Mouse (Mus musculus) liver, adult 2 months (tissue): ENCODE measurements around the gene Mb21d2. TPM values are rescaled to one million over a fixed set of nuclear protein-coding genes. Genes with fewer than 3 reads are reported as not detected.
A peak's percentile ranks its signal among the peaks of the same experiment; 100 is the strongest.

Experiments
- DNase-seq: peaks from one replicate; pipeline ENCODE4 v3.0.0-alpha.2; 2011; ENCODE audit warnings: low read depth, low spot score; ENCODE audit errors: extremely low read depth
- H3K27ac ChIP-seq: fragments of 200-500 bp; replicated peaks from 2 replicates; pipeline ENCODE4 v1.5.1; 2012; ENCODE audit warnings: low read depth, mild to moderate bottlenecking, control low read depth, inconsistent platforms, low read length; ENCODE audit not compliant: insufficient read depth
- H3K27me3 ChIP-seq: fragments of 200-500 bp; 2 replicates; pipeline ENCODE4 v1.6.1; 2012; ENCODE audit warnings: mild to moderate bottlenecking, moderate library complexity, low read length, inconsistent platforms; ENCODE audit not compliant: control insufficient read depth, insufficient read depth
- H3K36me3 ChIP-seq: fragments of 200-500 bp; 2 replicates; pipeline ENCODE4 v1.6.1; 2012; ENCODE audit warnings: low read length, inconsistent platforms; ENCODE audit not compliant: control insufficient read depth, insufficient read depth
- H3K4me1 ChIP-seq: fragments of 200-500 bp; 2 replicates; pipeline ENCODE4 v1.6.1; 2011; ENCODE audit warnings: low read length; ENCODE audit not compliant: control insufficient read depth, insufficient read depth
- H3K4me3 ChIP-seq: fragments of 200-500 bp; 2 replicates; pipeline ENCODE4 v1.5.1; 2011; ENCODE audit warnings: low read depth, mild to moderate bottlenecking, control low read depth, low read length, moderate library complexity; ENCODE audit not compliant: insufficient read depth
- H3K79me2 ChIP-seq: fragments of 200-500 bp; 2 replicates; pipeline ENCODE4 v1.6.1; 2012; ENCODE audit warnings: inconsistent platforms, mild to moderate bottlenecking, low read length, moderate library complexity; ENCODE audit not compliant: control insufficient read depth, insufficient read depth
- H3K9ac ChIP-seq: fragments of 200-500 bp; 2 replicates; pipeline ENCODE4 v1.6.1; 2012; ENCODE audit warnings: low read depth, mild to moderate bottlenecking, control low read depth, inconsistent platforms, low read length
- CTCF ChIP-seq: fragments of 200-500 bp; IDR thresholded peaks from 2 replicates; pipeline ENCODE4 v1.5.1; 2011; ENCODE audit warnings: low read depth, low read length, control low read depth
- POLR2A ChIP-seq: fragments of 200-500 bp; IDR thresholded peaks from 2 replicates; pipeline ENCODE4 v1.6.1; 2011; ENCODE audit warnings: low read length, control low read depth; ENCODE audit not compliant: insufficient read depth; ENCODE audit errors: extremely low read depth
- WGBS: fragments of 180-500 bp; shearing (Covaris S2); methylation state at CpG from one replicate; pipeline ENCODE4 v1.1.7; 2018; 5-methylcytosine and 5-hydroxymethylcytosine counted together
- polyA plus RNA-seq: library from polyadenylated mRNA; depleted of rRNA; stranded (reverse); fragments of >200 nt; gene quantifications from 2 replicates; pipeline ENCODE4 v1.2.3, GENCODE M21; 2012
- total RNA-seq: library from RNA; depleted of rRNA; stranded (reverse); fragments of >200 nt; gene quantifications from 2 replicates; pipeline ENCODE4 v1.2.3, GENCODE M21; 2014

Gene Mb21d2
- total and polyA plus RNA-seq, 2 experiments = 8.6 to 14.1 TPM

DNA sequence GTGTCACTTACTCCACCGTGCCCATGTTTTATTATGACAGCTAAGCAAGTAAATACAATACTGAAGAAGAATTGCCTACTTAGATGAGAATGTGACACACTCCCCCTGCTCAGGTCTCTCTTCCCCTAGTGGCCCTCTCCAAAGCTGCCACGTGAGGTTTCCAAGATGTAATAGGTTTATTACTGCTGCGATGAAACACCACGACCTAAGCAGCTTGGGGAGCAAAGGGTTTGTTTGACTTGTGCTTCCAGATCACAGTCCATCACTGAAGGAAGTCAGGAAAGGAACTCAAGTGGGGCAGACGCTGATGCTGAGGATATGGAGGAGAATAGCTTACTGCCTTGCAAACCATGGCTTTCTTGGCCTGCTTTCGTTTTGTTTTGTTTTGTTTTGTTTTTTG is 65.9 kb downstream of the Mb21d2 start:
- TF ChIP-seq POLR2A (no peak), CTCF (no peak)
- DNase-seq = no peak
- Histone ChIP-seq H3K79me2 (peaks cover 26% of the 10 kb centered on the region), H3K27me3 (no peaks in the 10 kb centered on the region), H3K4me3 (no peak overlapping the region), H3K36me3 (no peaks in the 10 kb centered on the region), H3K27ac (no peak overlapping the region), H3K9ac (no peak overlapping the region), H3K4me1 (peaks cover 2% of the 10 kb centered on the region; the same call in 1 of the 2 replicates)
- 79% methylated on average over 6 of the region's 6 CpGs for WGBS

DNA sequence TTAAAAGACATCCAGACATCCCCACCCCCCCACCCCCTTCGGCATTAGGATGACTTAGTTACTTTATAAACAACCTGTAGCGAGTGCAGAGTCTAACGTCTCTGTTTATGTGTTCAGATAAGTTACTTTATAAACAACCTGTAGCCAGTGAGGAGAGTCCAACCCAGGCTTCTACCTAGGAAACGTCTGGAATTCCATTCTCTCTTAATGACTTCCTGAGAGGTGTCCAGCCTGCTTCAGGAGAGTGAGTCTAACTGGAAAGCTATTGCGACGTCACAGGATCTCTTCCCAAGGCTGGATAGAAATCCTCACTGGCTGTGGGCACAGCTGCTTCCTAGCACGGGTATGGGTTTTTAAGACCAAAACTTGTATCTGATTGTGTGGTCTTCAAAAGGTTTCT is 67.4 kb downstream of the Mb21d2 start:
- Histone ChIP-seq H3K27me3 (no peaks in the 10 kb centered on the region), H3K4me3 (no peak overlapping the region), H3K79me2 (peaks cover 24% of the 10 kb centered on the region), H3K36me3 (no peaks in the 10 kb centered on the region), H3K4me1 (peaks cover 2% of the 10 kb centered on the region; the same call in 1 of the 2 replicates), H3K9ac (no peak overlapping the region), H3K27ac (no peak overlapping the region)
- no peak for DNase-seq
- 34% methylated on average over 7 of the region's 7 CpGs for WGBS
- TF ChIP-seq CTCF = no peak
- TF ChIP-seq POLR2A = no peak

DNA sequence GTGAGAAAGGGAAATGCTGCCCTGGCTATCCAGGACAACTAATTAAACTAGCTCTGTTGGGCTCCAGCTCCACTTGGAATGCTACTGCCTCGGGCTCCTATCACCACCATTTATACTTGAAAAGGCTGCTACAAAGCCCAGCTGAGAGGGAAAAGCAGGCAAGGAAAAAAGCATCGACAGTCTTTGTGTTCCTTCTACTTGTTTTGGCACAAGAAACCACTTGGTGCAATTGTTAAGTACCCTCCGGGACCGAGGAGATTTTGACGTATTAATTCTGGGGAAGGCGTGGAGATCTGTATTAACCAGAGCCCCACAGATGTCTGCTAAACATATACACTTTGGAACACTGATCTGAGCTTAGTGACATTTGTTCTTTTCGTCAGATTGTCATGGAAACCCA is 69.8 kb downstream of the Mb21d2 start:
- H3K4me1 ChIP-seq = peaks cover 2% of the 10 kb centered on the region; the same call in 1 of the 2 replicates
- H3K27me3 ChIP-seq = no peaks in the 10 kb centered on the region
- no peaks in the 10 kb centered on the region for H3K36me3 ChIP-seq
- DNase-seq = no peak
- WGBS = 85% methylated on average over 7 of the region's 7 CpGs
- TF ChIP-seq CTCF (no peak), POLR2A (no peak)
- H3K9ac ChIP-seq = no peak overlapping the region
- no peak overlapping the region for H3K4me3 ChIP-seq
- no peak overlapping the region for H3K27ac ChIP-seq
- H3K79me2 ChIP-seq = peaks cover 9% of the 10 kb centered on the region; the same call in 1 of the 2 replicates

DNA sequence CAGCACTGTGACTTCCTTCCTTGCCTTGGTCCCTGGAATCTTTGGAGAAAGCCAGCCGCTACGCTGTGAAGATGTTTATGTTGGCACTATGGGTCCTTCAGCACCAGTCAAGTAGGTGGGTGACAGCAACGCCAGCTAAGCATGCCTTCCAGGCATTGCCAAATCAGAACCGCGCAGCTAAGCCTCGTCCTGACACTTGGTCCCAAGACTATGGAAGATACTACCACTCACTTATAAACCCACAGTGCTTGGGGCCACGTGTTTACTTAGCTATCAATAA is 70.5 kb downstream of the Mb21d2 start:
- no peak overlapping the region for H3K9ac ChIP-seq
- peaks cover 9% of the 10 kb centered on the region; the same call in 1 of the 2 replicates for H3K79me2 ChIP-seq
- H3K36me3 ChIP-seq = peaks cover under 1% of the 10 kb centered on the region; the same call in 1 of the 2 replicates
- TF ChIP-seq POLR2A = no peak
- TF ChIP-seq CTCF = no peak
- H3K27ac ChIP-seq = no peak overlapping the region
- peaks cover 2% of the 10 kb centered on the region; the same call in 1 of the 2 replicates for H3K4me1 ChIP-seq
- no peak overlapping the region for H3K4me3 ChIP-seq
- WGBS = 71% methylated on average over 7 of the region's 7 CpGs
- DNase-seq = no peak
- no peaks in the 10 kb centered on the region for H3K27me3 ChIP-seq

DNA sequence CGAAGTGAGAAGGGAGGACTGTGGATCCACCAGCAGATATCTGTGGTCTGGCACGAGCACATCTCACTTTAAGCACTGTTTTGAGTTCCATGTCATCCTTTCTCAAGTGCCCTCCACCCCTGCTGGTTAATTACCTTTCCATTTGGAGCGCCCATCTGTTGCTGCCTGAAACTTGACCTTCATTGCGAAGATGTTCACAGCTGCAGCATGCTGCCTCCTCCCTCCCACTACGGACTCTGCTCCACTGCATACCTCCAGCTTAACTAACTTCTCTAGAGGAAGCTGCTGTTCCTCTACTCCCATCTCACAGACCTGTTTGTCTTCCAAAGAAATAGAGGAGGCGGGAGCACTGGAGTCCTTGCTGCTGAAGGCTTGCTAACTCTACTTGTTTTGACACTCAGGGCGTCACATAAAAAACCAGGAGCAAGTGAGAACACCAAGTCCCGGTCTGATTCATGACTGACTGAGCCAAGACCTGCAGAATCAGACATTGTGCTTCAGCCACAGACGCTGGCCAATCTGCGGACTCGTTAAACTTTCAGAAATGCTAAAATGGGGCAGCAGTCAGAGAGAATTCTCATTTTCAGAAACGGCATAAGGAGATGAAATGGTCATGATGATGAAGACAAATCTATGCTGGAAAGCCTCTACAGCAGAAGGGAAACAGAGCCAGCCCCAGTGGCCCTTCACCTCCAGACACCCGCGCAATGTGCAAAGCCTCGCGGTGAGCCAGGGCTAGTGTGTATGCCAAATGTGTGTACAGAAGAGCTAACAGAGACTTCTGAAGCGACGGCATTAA is 71.1 kb downstream of the Mb21d2 start:
- H3K36me3 ChIP-seq = peaks cover 4% of the 10 kb centered on the region
- peak; percentile 45 for DNase-seq
- H3K79me2 ChIP-seq = peaks cover 6% of the 10 kb centered on the region; the same call in 1 of the 2 replicates
- WGBS = 63% methylated on average over 18 of the region's 18 CpGs
- H3K4me3 ChIP-seq = no peak overlapping the region
- TF ChIP-seq POLR2A (no peak), CTCF (no peak)
- no peaks in the 10 kb centered on the region for H3K27me3 ChIP-seq
- H3K27ac ChIP-seq = no peak overlapping the region
- H3K4me1 ChIP-seq = no peaks in the 10 kb centered on the region
- H3K9ac ChIP-seq = no peak overlapping the region

DNA sequence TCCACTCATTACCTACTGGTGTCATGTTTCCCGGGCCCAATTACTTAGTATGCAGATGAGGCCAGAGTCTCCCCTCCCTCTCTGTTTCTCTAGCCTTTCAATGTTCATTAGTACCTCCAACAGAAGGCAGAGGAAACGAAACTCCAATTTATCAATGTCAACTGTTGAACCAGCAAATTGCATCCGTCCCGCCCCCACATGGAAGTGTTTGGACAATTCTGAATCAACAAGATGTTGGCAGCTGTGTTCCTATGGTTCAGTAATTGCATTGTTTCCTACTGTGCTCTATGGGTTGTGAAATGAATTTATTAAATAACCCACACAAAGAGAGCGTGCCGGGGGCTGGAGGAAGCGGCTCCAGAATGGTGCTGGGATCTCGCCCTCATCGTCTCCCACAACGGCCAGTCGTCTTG is 78.1 kb downstream of the Mb21d2 start:
- Histone ChIP-seq H3K27ac (no peak overlapping the region; the same call in 1 of the 2 replicates), H3K9ac (no peak overlapping the region), H3K4me3 (0 out of 2 replicates have a peak overlapping the region, but pooled peaks have one; percentile 12), H3K4me1 (no peaks in the 10 kb centered on the region), H3K27me3 (no peaks in the 10 kb centered on the region), H3K79me2 (no peaks in the 10 kb centered on the region; the same call in 1 of the 2 replicates), H3K36me3 (peaks cover 6% of the 10 kb centered on the region)
- DNase-seq = peak; percentile 47
- TF ChIP-seq POLR2A (no peak), CTCF (no peak)
- WGBS = 39% methylated on average over 11 of the region's 11 CpGs
